Mouse (Mus musculus) adrenal gland, adult 18-20 months (tissue): Measurements from ENCODE around the gene St6galnac3. TPM values are rescaled to one million over a fixed set of nuclear protein-coding genes. Genes with fewer than 3 reads are reported as not detected.
A peak's percentile ranks its signal among the peaks of the same experiment; 100 is the strongest.

ENCODE experiments used
- DNase-seq, 2 experiments: peaks; one replicate each; pipeline ENCODE4 v3.0.0; 2021 to 2022; ENCODE audit warnings: low spot score in 2 of 2
- total RNA-seq, 2 experiments: library from RNA; stranded (reverse); gene quantifications; 1 replicate in 1 of 2; 2 replicates in 1 of 2; pipeline ENCODE4 v1.2.3; 2021

The St6galnac3 gene
- total RNA-seq, 2 experiments from 2014 or later, result 11.2 to 14.8 TPM

- no peak for DNase-seq
These were observed 65.3 kb downstream of the St6galnac3 start for GRCm38 (mm10) chr3:153659575-153660168.

- DNase-seq, result peak in 1 of 2 experiments; percentile 33
These were observed 66.8 kb downstream of the St6galnac3 start for GRCm38 (mm10) chr3:153658051-153658777.

- peak; percentile 39 to 50 for DNase-seq
These were observed 69.9 kb downstream of the St6galnac3 start for GRCm38 (mm10) chr3:153655071-153655470.

- no peak for DNase-seq
These were observed 72.1 kb downstream of the St6galnac3 start for GRCm38 (mm10) chr3:153652850-153653249.

DNA sequence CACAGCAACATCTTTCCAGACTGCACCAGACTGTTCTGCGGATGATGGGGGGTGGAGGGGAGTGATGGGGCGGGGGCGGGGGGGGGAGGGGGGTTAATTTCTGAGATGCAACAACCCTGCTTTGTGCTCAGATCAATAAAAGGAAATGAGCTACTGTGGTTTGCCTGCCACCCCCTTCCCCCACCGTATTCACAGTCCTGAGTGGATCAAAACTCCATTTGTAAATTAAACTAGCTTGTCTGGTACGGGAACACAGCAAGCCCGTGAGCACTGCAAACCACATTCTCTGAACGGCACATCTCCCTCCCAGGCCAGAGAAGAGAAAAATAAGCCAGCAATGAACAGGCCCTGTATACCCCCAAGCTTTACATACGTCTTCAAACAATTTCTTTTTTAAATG is 76.3 kb downstream of the St6galnac3 start:
- no peak for DNase-seq

GRCm38 (mm10) chr3:153645803-153646202 is 79.2 kb downstream of the St6galnac3 start:
- no peak for DNase-seq

GRCm38 (mm10) chr3:153643822-153644519 is 81.0 kb downstream of the St6galnac3 start:
- DNase-seq, result no peak

- DNase-seq, result no peak
These were observed 82.1 kb downstream of the St6galnac3 start for GRCm38 (mm10) chr3:153642826-153643225.

- DNase-seq, result no peak
These were observed 83.2 kb downstream of the St6galnac3 start for GRCm38 (mm10) chr3:153641805-153642204.

DNA sequence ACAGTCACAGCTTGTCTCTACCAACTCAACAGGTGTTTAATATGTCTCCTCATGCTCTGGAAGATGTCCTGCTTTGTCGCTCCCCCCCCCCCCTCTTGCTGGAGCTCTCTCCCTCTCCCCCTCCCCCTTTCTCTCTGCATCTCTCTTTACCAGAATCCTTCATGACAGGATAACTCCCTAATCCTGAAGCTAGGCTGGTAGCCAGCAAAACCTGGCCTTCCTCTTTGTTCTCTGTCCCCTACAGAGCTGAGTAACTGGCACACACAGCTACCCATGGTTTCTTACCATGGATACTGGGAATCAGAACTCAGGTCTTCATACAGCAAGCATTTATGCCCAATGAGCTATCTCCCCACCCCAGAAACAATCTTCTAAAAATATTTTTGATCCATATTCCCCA is 87.6 kb downstream of the St6galnac3 start:
- no peak for DNase-seq

GRCm38 (mm10) chr3:153636804-153637153 is 88.2 kb downstream of the St6galnac3 start:
- no peak for DNase-seq

DNA sequence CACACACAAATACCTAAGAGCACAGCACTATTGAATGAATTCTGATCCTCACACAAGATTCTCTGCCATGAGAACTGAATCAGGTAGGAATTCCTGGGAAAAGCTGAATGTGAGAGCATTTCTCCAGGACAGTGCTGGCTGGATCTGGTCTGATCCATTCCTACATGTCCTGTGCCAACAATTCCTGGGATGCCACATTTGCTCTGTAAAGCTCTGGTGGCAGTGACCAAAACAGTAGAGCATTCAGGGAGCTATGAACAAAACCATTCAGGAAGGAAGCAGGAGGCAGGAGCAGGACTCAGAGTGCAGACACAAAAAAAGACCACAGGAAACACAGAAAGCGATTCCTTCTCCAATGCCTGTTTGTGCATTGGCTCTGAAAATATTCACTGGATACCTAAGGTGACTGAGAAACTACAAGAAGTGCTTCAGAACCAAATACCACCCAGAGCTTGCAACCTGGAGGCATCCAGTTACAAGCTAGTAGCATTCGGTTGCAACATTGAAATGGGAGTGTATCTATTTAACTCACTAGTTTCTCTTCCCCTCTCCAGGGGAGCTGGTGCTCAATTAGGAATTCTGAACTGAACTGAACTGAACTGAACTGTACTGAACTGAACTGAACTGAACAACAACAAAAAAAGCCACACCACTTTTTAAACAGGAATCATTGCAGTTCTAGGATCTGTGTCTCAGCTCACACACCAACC is 88.7 kb downstream of the St6galnac3 start:
- no peak for DNase-seq

GRCm38 (mm10) chr3:153631988-153632672 is 92.8 kb downstream of the St6galnac3 start:
- no peak for DNase-seq

- DNase-seq, result no peak
These were observed 98.7 kb downstream of the St6galnac3 start for GRCm38 (mm10) chr3:153626237-153626636.

GRCm38 (mm10) chr3:153618976-153619375 is 106.0 kb downstream of the St6galnac3 start:
- no peak for DNase-seq

DNA sequence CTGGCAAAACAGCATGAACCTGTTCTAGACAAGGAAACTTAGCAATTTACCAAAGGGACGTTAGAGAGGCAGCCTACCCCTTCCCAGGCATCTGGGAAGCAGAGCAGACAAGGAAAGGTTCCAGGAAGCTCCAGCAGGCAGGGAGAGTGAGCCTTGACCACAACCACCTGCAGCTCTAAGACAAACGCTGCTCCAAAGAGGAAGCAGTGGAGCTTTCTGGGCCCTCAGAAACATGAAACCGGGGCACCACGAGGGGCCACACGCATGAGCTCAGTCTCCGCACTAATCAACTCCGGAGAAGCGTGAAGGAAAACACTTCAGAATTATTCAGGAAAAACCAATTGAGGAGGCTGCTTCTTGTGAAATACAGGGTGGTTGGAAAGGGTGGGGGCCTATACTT is 108.1 kb downstream of the St6galnac3 start:
- DNase-seq, result no peak

GRCm38 (mm10) chr3:153610239-153610638 is 114.7 kb downstream of the St6galnac3 start:
- no peak for DNase-seq

GRCm38 (mm10) chr3:153606331-153606730 is 118.6 kb downstream of the St6galnac3 start:
- DNase-seq, result no peak

- DNase-seq, result no peak
These were observed 119.2 kb downstream of the St6galnac3 start for GRCm38 (mm10) chr3:153605767-153606098.

DNA sequence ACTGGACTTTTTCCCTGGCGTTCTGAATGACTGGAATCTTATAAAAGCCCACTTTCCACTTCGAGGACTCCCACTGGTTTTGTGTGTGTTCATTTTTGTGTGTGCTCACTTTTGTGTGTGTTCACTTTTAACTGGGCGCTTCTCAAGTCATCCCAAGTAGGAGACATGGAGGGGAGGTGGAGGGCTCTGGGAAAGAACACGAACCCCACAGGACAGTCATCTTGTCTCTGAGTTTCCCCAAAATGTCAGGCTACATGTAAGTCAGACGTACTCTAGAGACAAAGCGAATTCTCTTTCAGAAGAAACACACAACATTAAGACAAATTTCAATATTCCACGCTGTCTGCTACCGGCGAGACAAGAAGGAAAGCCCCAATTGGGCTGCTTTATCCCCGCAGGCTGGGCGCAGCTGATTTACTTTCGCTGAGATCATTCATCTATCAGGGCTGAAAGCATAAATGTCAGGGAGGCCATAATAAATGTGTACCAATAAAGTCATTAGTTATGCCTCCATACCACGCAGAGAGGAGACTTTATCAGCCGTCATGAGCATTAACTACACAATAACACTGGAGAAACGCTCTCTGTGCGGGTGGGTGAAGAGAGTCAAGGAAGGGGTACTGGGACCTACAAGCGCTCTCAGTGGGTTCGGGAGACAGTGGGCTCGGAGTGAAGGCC is 119.7 kb downstream of the St6galnac3 start:
- DNase-seq, result no peak

GRCm38 (mm10) chr3:153599179-153599578 is 125.8 kb downstream of the St6galnac3 start:
- no peak for DNase-seq
